19 mouse cellular contexts compared by ENCODE assay signal in the genomic region with DNA sequence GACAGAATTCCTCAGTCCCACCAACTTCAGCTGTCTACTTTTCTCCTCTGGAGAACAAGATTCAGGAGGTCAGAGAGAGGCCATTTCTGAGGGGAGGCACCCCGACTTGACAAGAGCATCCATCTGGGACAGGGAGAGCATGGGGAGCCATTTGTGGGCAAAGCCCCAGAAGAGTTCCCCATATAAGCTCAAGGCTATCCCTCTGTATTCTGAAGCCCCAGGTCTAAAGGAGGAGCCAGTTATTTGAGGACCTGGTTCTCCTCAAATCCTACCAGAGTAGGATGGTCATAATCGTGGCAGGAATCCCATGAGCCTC. TPM values are rescaled to one million over a fixed set of nuclear protein-coding genes. Genes with fewer than 3 reads are reported as not detected.
A peak's percentile ranks its signal among the peaks of the same experiment; 100 is the strongest.
DNase-seq lines count a peak whose midpoint lies in the region; ATAC-seq and TF ChIP-seq lines count a peak whose summit lies in the region.
"Had no signal": no experiment of that assay in that cellular context is flagged by ENCODE, and none has a peak within 500 bp of the region (broad histone marks: within the 10 kb centered on the region; RNA-seq: fewer than 3 reads in every experiment).

No protein-coding gene starts in this region.

- no peak for ATAC-seq in kidney, postnatal 0 days (replicated peaks; ENCODE audit: low FRiP score, low read depth)
- ATAC-seq: activated CD4-positive, CD25-positive, alpha-beta regulatory T cell, adult 4 months; forebrain, embryonic 13.5 days; forebrain, embryonic 16.5 days; hindbrain, postnatal 0 days; inflammation-experienced regulatory T-cells, adult 6 months; intestine, embryonic 16.5 days had no signal

- no peaks in the 10 kb centered on the region for H3K27me3 ChIP-seq in heart, embryonic 10.5 days (ENCODE audit: insufficient read depth, poor library complexity, severe bottlenecking)
- no peaks in the 10 kb centered on the region for H3K27me3 ChIP-seq in kidney, postnatal 0 days (ENCODE audit: insufficient read depth, low read length)
- H3K27me3 ChIP-seq: forebrain, embryonic 13.5 days had no signal

- no peak overlapping the region for H3K4me2 ChIP-seq in kidney, postnatal 0 days (ENCODE audit: low read length)
- H3K4me2 ChIP-seq: forebrain, embryonic 13.5 days; hindbrain, embryonic 14.5 days had no signal

- H3K27ac ChIP-seq in gastrocnemius, adult 2 months: peak overlapping the region; percentile 48; the same call in 1 of the 2 replicates
- H3K27ac ChIP-seq in heart, embryonic 10.5 days: 0 out of 2 replicates have a peak overlapping the region, but pooled peaks have one; percentile 16
- H3K27ac ChIP-seq in kidney, postnatal 0 days: peak overlapping the region; percentile 5; the same call in 1 of the 2 replicates
- H3K27ac ChIP-seq: forebrain, embryonic 10.5 days; forebrain, embryonic 13.5 days; hindbrain, embryonic 14.5 days; hindbrain, postnatal 0 days had no signal

- intact Hi-C loops in gastrocnemius, adult 2 months (cut with DNase I): no loop called here
- intact Hi-C loops in heart, postnatal 10 days (cut with DNase I): loop anchor here (5.0 kb wide), 1 partner anchor 58 kb away; no protein-coding TSS in a partner anchor

- 45% methylated on average over 2 of the region's 2 CpGs for WGBS in heart, embryonic 10.5 days
- WGBS in kidney, postnatal 0 days: 74% methylated on average over 2 of the region's 2 CpGs

- H3K9ac ChIP-seq in kidney, postnatal 0 days (ENCODE audit: low read depth, low read length): no peak overlapping the region
- H3K9ac ChIP-seq: forebrain, embryonic 13.5 days; hindbrain, embryonic 14.5 days had no signal

- H3K9me3 ChIP-seq in heart, embryonic 10.5 days: no peaks in the 10 kb centered on the region
- no peaks in the 10 kb centered on the region for H3K9me3 ChIP-seq in kidney, postnatal 0 days (replicated peaks; ENCODE audit: low read length)
- H3K9me3 ChIP-seq: forebrain, embryonic 10.5 days had no signal

- H3K4me1 ChIP-seq in heart, embryonic 10.5 days: peaks cover 12% of the 10 kb centered on the region
- no peaks in the 10 kb centered on the region for H3K4me1 ChIP-seq in kidney, postnatal 0 days (replicated peaks; ENCODE audit: insufficient read depth, low read length)

- H3K36me3 ChIP-seq in heart, embryonic 10.5 days: no peaks in the 10 kb centered on the region
- no peaks in the 10 kb centered on the region for H3K36me3 ChIP-seq in kidney, postnatal 0 days (ENCODE audit: insufficient read depth, low read length)
- H3K36me3 ChIP-seq: forebrain, embryonic 10.5 days had no signal

- no peak for TF ChIP-seq CTCF in gastrocnemius, adult 2 months (IDR thresholded peaks at IDR 0.05)
- TF ChIP-seq CTCF in kidney, postnatal 0 days (IDR thresholded peaks at IDR 0.05; ENCODE audit: low read depth): no peak

- no peak overlapping the region for H3K4me3 ChIP-seq in gastrocnemius, adult 2 months
- H3K4me3 ChIP-seq in heart, embryonic 10.5 days: no peak overlapping the region
- H3K4me3 ChIP-seq in kidney, postnatal 0 days (replicated peaks; ENCODE audit: low read depth, low read length): no peak overlapping the region
- H3K4me3 ChIP-seq: forebrain, embryonic 10.5 days; forebrain, embryonic 13.5 days had no signal

- no peak for DNase-seq in gastrocnemius, adult 2 months
- no peak for DNase-seq in gastrocnemius, adult 8-10 months (ENCODE audit: low spot score in 2 of 2)
- DNase-seq in heart, embryonic 10.5 days (ENCODE audit: low spot score): no peak
- DNase-seq in heart, postnatal 10 days: no peak
- no peak for DNase-seq in kidney, postnatal 0 days (ENCODE audit: low spot score)
- no peak for DNase-seq in kidney, adult 18-20 months
- DNase-seq in thymus, postnatal 10 days (ENCODE audit: low spot score in 2 of 2): no peak
- DNase-seq: adrenal gland, adult 8-10 months; cerebellum, adult 18-20 months; cerebellum, adult 9-10 months; cerebellum, postnatal 14 days had no signal

RNA-seq across cellular contexts. Expression of a gene that starts 30.9 kb away (rescaled TPM):
- 1 to 10 TPM in 1 of 2 experiments, under 1 TPM in 1; 0.59 to 1.4 TPM for total RNA-seq in gastrocnemius, adult 2 months (2021)
- 1 to 10 TPM in 1 of 4 experiments, under 1 TPM in 3; 0.70 to 1.5 (median 0.75) TPM for total RNA-seq in gastrocnemius, adult 8-10 months (2022)
- 7.4 and 8.3 TPM in 2 replicates for polyA plus RNA-seq in heart, embryonic 10.5 days (2016; fragmentation: Nextera tagmentation; extraction: Ambion mirVana)
- total RNA-seq in heart, postnatal 10 days (2021): 1 to 10 TPM; 1.5 to 3.5 TPM
- polyA plus RNA-seq in kidney, postnatal 0 days (2015; fragmentation: Nextera tagmentation; extraction: Ambion mirVana): 19.3 and 21.8 TPM in 2 replicates

RNA-seq across cellular contexts. Expression of a gene that starts 31.1 kb away (rescaled TPM):
- 10 to 100 TPM; 14.1 to 16.7 TPM for total RNA-seq in gastrocnemius, adult 2 months (2021)
- 10 to 100 TPM; 16.6 to 20.3 (median 17.4) TPM for total RNA-seq in gastrocnemius, adult 8-10 months (2022)
- 9.5 and 12.5 TPM in 2 replicates for polyA plus RNA-seq in heart, embryonic 10.5 days (2016; fragmentation: Nextera tagmentation; extraction: Ambion mirVana)
- 10 to 100 TPM; 17.9 to 18.0 TPM for total RNA-seq in heart, postnatal 10 days (2021)
- 4.7 and 5.3 TPM in 2 replicates for polyA plus RNA-seq in kidney, postnatal 0 days (2015; fragmentation: Nextera tagmentation; extraction: Ambion mirVana)
